Mouse (Mus musculus) brain, embryonic 14.5 days (tissue): ENCODE data around the gene Kcnk1.

Experiments used
- CTCF ChIP-seq: fragments of 200-500 bp; IDR thresholded peaks from 2 replicates; pipeline ENCODE4 v1.5.1; 2012; ENCODE audit warnings: inconsistent platforms, mild to moderate bottlenecking, moderate library complexity, borderline replicate concordance; ENCODE audit not compliant: insufficient read depth, insufficient read length; ENCODE audit errors: extremely low read depth
- POLR2A ChIP-seq: fragments of 200-500 bp; IDR thresholded peaks from 2 replicates; pipeline ENCODE4 v1.6.1; 2012; ENCODE audit warnings: mild to moderate bottlenecking, inconsistent platforms, borderline replicate concordance; ENCODE audit not compliant: poor library complexity, insufficient read depth, insufficient read length, severe bottlenecking; ENCODE audit errors: extremely low read depth

GRCm38 (mm10) chr8:125995101-125995986 lies at the start of gene Kcnk1:
- TF ChIP-seq CTCF: no peak
- no peak; the same call in 1 of the 2 replicates for TF ChIP-seq POLR2A
